Mouse (Mus musculus) testis, adult 10 weeks (tissue): ENCODE data around the gene Gm11172. TPM values are rescaled to one million over a fixed set of nuclear protein-coding genes. Genes with fewer than 3 reads are reported as not detected.

Experiments
- polyA plus RNA-seq: library from polyadenylated mRNA; stranded (reverse); fragments of 350-450 nt; fragmentation: Illumina TruSeq; extraction: RNeasy Lipid Tissue Mini Kit (QIAGEN cat#74804); gene quantifications from one replicate; pipeline ENCODE4 v1.2.3, GENCODE M21; 2014; ENCODE audit warnings: low read depth, low replicate concordance

Gene Gm11172
- polyA plus RNA-seq: not detected

GRCm38 (mm10) chr16:10812865-10813371 lies at the start of gene Gm11172:
Gm11172 (plus strand) TSS chr16:10812915.

DNA sequence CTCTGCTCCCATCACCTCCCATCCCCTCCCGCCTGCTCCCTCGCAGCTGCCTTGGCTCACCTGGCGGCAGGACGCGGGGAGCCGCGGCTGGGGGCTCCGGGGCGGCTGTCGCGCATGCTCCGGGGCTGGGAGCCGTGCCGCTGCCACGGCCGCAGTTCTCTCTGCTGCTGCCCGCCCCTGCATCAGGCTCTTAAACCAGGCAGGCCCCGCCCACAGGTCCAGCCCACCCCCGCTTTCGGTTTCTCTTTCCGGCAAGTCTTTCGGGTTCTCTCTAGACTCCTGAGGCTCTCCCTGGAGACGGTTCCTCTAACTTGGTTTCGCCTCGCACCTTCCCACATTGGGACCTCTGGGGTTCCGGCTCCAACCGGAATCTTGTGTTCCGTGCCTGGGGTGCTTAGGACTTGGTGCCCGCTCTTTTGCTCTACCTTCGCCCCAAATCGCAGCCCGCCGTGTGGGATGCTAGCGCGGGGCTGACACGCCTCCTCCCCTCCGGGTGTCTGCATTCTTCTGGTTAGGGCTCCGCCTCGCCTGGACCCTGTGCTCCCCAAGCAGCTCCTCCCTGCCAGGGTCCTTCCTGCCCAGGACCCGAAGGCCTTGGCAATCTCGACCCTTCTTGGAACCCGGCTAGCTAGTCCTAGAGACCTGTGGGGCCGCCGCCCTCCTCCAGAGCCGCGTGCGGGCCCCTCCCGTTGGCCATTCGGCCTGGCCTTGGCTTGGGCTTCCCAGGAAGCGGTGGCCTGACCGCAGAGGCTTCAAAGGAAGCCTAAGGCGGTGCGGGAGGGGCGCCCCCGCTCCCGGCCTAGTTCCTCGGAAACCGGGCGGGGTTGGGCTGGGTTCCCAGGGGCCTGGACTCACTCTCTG lies 27.1 kb upstream of the Gm11172 start, which contains the start of gene Socs1:
Gene Socs1 (minus strand): TSS at position 166 of the 861 bp plus-strand sequence.

GRCm38 (mm10) chr16:10788271-10788670 lies 24.4 kb upstream of the Gm11172 start, which contains the start of gene Tnp2:
Tnp2 (minus strand) TSS chr16:10788660.

DNA sequence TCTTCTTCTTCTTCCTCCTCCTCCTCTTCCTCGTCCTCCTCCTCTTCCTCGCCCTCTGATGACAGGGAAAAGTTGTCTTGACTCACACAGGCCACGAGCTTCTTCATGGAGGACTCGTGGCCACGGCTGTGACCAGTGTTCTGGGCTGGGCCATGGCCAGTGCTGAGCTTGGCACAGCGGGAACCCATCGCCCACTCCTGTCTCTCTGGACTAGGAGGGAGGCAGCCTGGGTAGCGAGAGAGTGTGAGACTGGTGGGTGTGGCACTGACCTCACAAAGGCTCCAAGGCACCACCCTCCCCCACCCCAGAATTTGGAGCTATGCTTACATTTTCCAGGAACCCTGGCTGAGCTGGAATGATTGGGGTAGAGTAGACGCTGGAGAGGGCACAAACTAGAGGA lies 22.0 kb upstream of the Gm11172 start, which contains the start of gene Prm3:
Gene Prm3 (minus strand): TSS at position 213 of the 400 bp plus-strand sequence.

GRCm38 (mm10) chr16:10796034-10796433 lies 16.7 kb upstream of the Gm11172 start, which contains the start of gene Prm2:
Prm2 (minus strand) TSS chr16:10796134.

DNA sequence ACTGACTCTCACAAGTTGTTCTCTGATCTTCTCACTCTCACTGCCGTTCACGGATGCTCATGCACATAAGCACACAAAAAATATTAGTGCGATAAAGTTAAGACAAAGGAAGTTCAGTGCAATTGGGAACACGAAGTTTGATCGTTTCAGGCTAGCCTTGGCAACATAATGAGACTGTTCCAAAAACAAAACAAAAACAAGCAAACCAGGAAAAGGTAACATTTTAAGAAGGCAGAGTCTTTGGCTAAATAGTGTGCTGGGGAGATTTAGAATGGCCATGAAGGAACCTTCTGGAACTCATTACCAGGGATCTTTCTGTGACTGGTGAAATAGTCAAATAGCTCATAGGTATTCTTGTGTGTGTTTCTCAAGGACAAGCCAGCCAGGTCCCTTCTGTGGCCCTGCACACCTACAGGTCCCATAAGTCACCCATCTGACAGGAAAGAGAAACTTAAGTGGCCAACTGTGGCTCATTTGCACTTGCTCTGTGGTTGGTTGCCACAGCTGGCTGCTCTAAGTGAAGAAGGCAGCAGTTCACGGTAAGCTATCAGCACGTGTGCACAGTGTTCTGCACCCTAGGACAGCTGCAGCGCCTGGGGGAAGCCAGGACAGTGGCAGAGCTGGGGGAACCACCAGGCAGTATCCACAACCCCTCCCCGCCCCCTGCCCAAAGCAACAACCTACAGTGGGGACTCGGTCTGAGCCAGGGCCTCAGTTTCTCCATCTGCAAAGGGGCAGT lies 6.8 kb upstream of the Gm11172 start, which contains the start of gene Prm1:
Gene Prm1 (minus strand): TSS at position 51 of the 739 bp plus-strand sequence.

GRCm38 (mm10) chr16:10834911-10835587 lies 22.3 kb downstream of the Gm11172 start, which contains the start of gene Rmi2:
Rmi2 (plus strand) TSS chr16:10835059.

Other genes starting within 250 kb of the Gm11172 start
- gene Socs1, start 27.4 kb upstream of the Gm11172 start, polyA plus RNA-seq: 0.18 TPM
- 597 TPM for gene Tnp2, start 24.3 kb upstream of the Gm11172 start, polyA plus RNA-seq
- 16.8 TPM for gene Prm3, start 22.0 kb upstream of the Gm11172 start, polyA plus RNA-seq
- gene Prm2, start 16.8 kb upstream of the Gm11172 start, polyA plus RNA-seq: 58.7 TPM
- gene Prm1, start 7.1 kb upstream of the Gm11172 start, polyA plus RNA-seq: 4,022 TPM
- gene Rmi2, start 22.1 kb downstream of the Gm11172 start, polyA plus RNA-seq: 0.62 TPM
- gene Snn, start 248.0 kb downstream of the Gm11172 start, polyA plus RNA-seq: 5.4 TPM